Mouse (Mus musculus): ENCODE results near the gene I0C0044D17Rik.

GRCm38 (mm10) chr4:98778219-98778618, 45.4 kb downstream of the I0C0044D17Rik start:
- no peak for TF ChIP-seq CTCF (IDR thresholded peaks at IDR 0.05; ENCODE audit: insufficient read depth, low read length)
- TF ChIP-seq POLR2A (IDR thresholded peaks at IDR 0.05; ENCODE audit: borderline replicate concordance, extremely low read depth, low read depth, low read length), result no peak

Measured in lung, adult 2 months (tissue).